Mouse (Mus musculus): ENCODE measurements around the gene Sgpl1.

GRCm38 (mm10) chr10:61128701-61129365, 18.7 kb downstream of the Sgpl1 start:
- TF ChIP-seq MAFK (IDR thresholded peaks at IDR 0.05; ENCODE audit: insufficient read depth, low read depth, low read length) (no peak), ZC3H11A (IDR thresholded peaks at IDR 0.05; ENCODE audit: borderline replicate concordance, low read depth, low read length) (no peak), ZNF384 (IDR thresholded peaks at IDR 0.05; ENCODE audit: low read depth, low read length) (no peak)

All from ES-E14 (cell line).